Mouse (Mus musculus) kidney, embryonic 15.5 days (tissue): ENCODE measurements around the gene Lcat. TPM values are rescaled to one million over a fixed set of nuclear protein-coding genes. Genes with fewer than 3 reads are reported as not detected.
A peak's percentile ranks its signal among the peaks of the same experiment; 100 is the strongest.
"Not testable (repeated sequence)": the region's sequence is repeated elsewhere in the genome, so short reads cannot be mapped to it uniquely, and the experiment has no call there.

ENCODE experiments used
- ATAC-seq: fragments of 200-750 bp; cut with Nextera tagmentation; replicated peaks from 2 replicates; pipeline ENCODE4 v1.8.0; 2017; ENCODE audit warnings: moderate TSS enrichment; ENCODE audit not compliant: low FRiP score
- H3K27ac ChIP-seq: fragments of 300-500 bp; sonication (generic); 2 replicates; pipeline ENCODE4 v1.5.1; 2015; ENCODE audit warnings: mild to moderate bottlenecking, inconsistent platforms
- H3K27me3 ChIP-seq: fragments of 300-500 bp; sonication (generic); 2 replicates; pipeline ENCODE4 v1.6.1; 2015; ENCODE audit warnings: inconsistent platforms
- H3K36me3 ChIP-seq: fragments of 300-500 bp; sonication (generic); 2 replicates; pipeline ENCODE4 v1.6.1; 2015; ENCODE audit warnings: inconsistent platforms
- H3K4me1 ChIP-seq: fragments of 300-500 bp; sonication (generic); 2 replicates; pipeline ENCODE4 v1.6.1; 2015; ENCODE audit warnings: inconsistent platforms
- H3K4me2 ChIP-seq: fragments of 300-500 bp; sonication (generic); 2 replicates; pipeline ENCODE4 v1.6.1; 2015; ENCODE audit warnings: moderate library complexity, mild to moderate bottlenecking, inconsistent platforms
- H3K4me3 ChIP-seq: fragments of 300-500 bp; sonication (generic); replicated peaks from 2 replicates; pipeline ENCODE4 v1.5.1; 2015; ENCODE audit warnings: mild to moderate bottlenecking, inconsistent platforms
- H3K9ac ChIP-seq: fragments of 300-500 bp; sonication (generic); 2 replicates; pipeline ENCODE4 v1.6.1; 2015; ENCODE audit warnings: mild to moderate bottlenecking, inconsistent platforms
- H3K9me3 ChIP-seq: fragments of 300-500 bp; sonication (generic); replicated peaks from 2 replicates; pipeline ENCODE4 v1.6.1; 2016; ENCODE audit warnings: inconsistent platforms
- WGBS: fragments of 180-500 bp; shearing (Covaris S2); methylation state at CpG from one replicate; pipeline ENCODE4 v1.1.7; 2015; ENCODE audit warnings: mixed read lengths; 5-methylcytosine and 5-hydroxymethylcytosine counted together
- polyA plus RNA-seq: library from polyadenylated mRNA; unstranded; fragments of >200 nt; fragmentation: Nextera tagmentation; extraction: Ambion mirVana; gene quantifications from 2 replicates; pipeline ENCODE4 v1.2.1, GENCODE M21; 2015

Gene Lcat
- 1.3 and 2.8 TPM in 2 replicates for polyA plus RNA-seq

DNA sequence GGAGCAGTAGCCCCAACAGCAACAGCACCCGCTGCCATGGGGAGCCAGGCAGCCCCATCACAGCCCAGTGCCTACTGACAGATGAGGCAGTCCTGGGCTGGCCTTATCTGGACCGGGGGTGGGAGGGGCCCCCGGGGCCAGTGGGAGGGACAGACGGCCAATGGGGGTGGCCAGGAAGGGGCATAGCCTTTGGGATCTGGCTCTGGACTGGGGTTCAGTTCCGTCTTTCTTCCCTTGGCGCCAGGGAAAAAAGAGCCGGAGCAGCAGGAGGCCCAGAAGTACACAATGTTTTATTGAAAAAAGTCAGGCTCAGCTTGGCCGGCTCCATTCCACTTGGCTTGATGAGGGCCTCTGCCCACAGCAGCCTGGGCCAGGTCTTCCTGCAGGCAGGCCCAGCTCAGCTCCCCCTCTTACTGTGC is at the start of gene Lcat:
Lcat (minus strand) TSS at position 62 of the 419 bp plus-strand sequence.
- Histone ChIP-seq H3K27ac (no peak within 1 kb of the TSS), H3K4me3 (no peak within 1 kb of the TSS), H3K9ac (no peak within 1 kb of the TSS), H3K9me3 (no peaks in the 10 kb centered on the region), H3K4me1 (peaks cover 4% of the 10 kb centered on the region), H3K36me3 (peaks cover 64% of the 10 kb centered on the region), H3K4me2 (no peak within 1 kb of the TSS), H3K27me3 (no peaks in the 10 kb centered on the region)
- WGBS: 88% methylated on average over 8 of the region's 8 CpGs
- ATAC-seq: 0 out of 2 replicates have a peak, but pooled peaks have one; percentile 20

DNA sequence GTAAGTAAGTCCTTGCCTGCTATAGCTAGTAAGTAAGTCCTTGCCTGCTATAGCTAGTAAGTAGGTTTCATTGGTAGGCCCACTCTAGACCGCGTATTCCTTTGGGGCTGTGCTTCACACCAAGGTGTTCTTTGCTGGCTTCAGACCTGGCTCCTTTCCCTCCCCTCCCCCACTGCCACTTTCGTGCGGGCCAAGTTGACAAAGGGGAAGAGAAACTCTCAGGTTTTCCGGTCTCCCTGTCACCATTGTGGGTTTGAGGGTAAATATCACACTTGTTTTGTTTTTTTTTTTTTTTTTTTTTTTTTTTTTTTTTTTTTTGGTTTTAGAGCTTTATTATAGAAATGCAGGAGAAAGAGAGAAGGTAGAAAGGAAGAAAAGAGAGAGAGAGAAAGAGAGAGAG is 49.3 kb upstream of the Lcat start:
- H3K4me1 ChIP-seq: peaks cover 7% of the 10 kb centered on the region; the same call in 1 of the 2 replicates
- no peaks in the 10 kb centered on the region for H3K27me3 ChIP-seq
- no peaks in the 10 kb centered on the region for H3K36me3 ChIP-seq
- WGBS: 54% methylated on average over 5 of the region's 5 CpGs
- H3K9me3 ChIP-seq: no peaks in the 10 kb centered on the region
- H3K4me3 ChIP-seq: no peak overlapping the region
- no peak for ATAC-seq
- no peak overlapping the region for H3K9ac ChIP-seq
- no peak overlapping the region for H3K4me2 ChIP-seq
- H3K27ac ChIP-seq: no peak overlapping the region

GRCm38 (mm10) chr8:105991546-105991945 is 48.4 kb upstream of the Lcat start:
- no peaks in the 10 kb centered on the region for H3K36me3 ChIP-seq
- no peak overlapping the region for H3K27ac ChIP-seq
- H3K9ac ChIP-seq: no peak overlapping the region
- ATAC-seq: no peak
- H3K4me3 ChIP-seq: no peak overlapping the region
- H3K4me2 ChIP-seq: no peak overlapping the region
- 87% methylated on average over 2 of the region's 2 CpGs for WGBS
- no peaks in the 10 kb centered on the region for H3K9me3 ChIP-seq
- peaks cover 7% of the 10 kb centered on the region; the same call in 1 of the 2 replicates for H3K4me1 ChIP-seq
- H3K27me3 ChIP-seq: no peaks in the 10 kb centered on the region

GRCm38 (mm10) chr8:105990856-105991387 is 47.7 kb upstream of the Lcat start, which contains the start of gene Dus2:
TSS of gene Dus2 (plus strand) at chr8:105991337.
- H3K4me1 ChIP-seq: peaks cover 7% of the 10 kb centered on the region; the same call in 1 of the 2 replicates
- peak within 1 kb of the TSS; percentile 19; the same call in 1 of the 2 replicates for H3K4me3 ChIP-seq
- H3K9me3 ChIP-seq: no peaks in the 10 kb centered on the region
- peak; percentile 67; the same call in 1 of the 2 replicates for ATAC-seq
- peak within 1 kb of the TSS; percentile 26; the same call in 1 of the 2 replicates for H3K9ac ChIP-seq
- 8% methylated on average over 15 of the region's 15 CpGs for WGBS
- no peaks in the 10 kb centered on the region for H3K36me3 ChIP-seq
- H3K27ac ChIP-seq: no peak within 1 kb of the TSS
- peak within 1 kb of the TSS; percentile 45 for H3K4me2 ChIP-seq
- no peaks in the 10 kb centered on the region for H3K27me3 ChIP-seq

GRCm38 (mm10) chr8:105988546-105988945 is 45.4 kb upstream of the Lcat start:
- H3K9ac ChIP-seq: no peak overlapping the region
- H3K4me2 ChIP-seq: no peak overlapping the region
- ATAC-seq: no peak
- H3K4me3 ChIP-seq: no peak overlapping the region
- no peak overlapping the region for H3K27ac ChIP-seq
- 83% methylated on average over 11 of the region's 11 CpGs for WGBS
- H3K36me3 ChIP-seq: no peaks in the 10 kb centered on the region
- H3K27me3 ChIP-seq: no peaks in the 10 kb centered on the region
- H3K9me3 ChIP-seq: no peaks in the 10 kb centered on the region
- H3K4me1 ChIP-seq: peaks cover 7% of the 10 kb centered on the region; the same call in 1 of the 2 replicates

GRCm38 (mm10) chr8:105983406-105983805 is 40.2 kb upstream of the Lcat start:
- not testable (repeated sequence) for H3K36me3 ChIP-seq, H3K9ac ChIP-seq, H3K27me3 ChIP-seq, H3K4me2 ChIP-seq, H3K9me3 ChIP-seq, H3K27ac ChIP-seq, H3K4me3 ChIP-seq, H3K4me1 ChIP-seq, ATAC-seq
- WGBS: 79% methylated on average over 11 of the region's 11 CpGs

- Histone ChIP-seq H3K4me1 (no peaks in the 10 kb centered on the region), H3K4me2 (no peak overlapping the region), H3K4me3 (no peak overlapping the region), H3K27ac (no peak overlapping the region), H3K36me3 (no peaks in the 10 kb centered on the region), H3K27me3 (no peaks in the 10 kb centered on the region), H3K9me3 (no peaks in the 10 kb centered on the region), H3K9ac (no peak overlapping the region)
- WGBS: 91% methylated on average over 1 of the region's 1 CpGs
- ATAC-seq: no peak
These were observed 38.0 kb upstream of the Lcat start for GRCm38 (mm10) chr8:105981146-105981545.

- no peak for ATAC-seq
- Histone ChIP-seq H3K9me3 (no peaks in the 10 kb centered on the region), H3K36me3 (no peaks in the 10 kb centered on the region), H3K27me3 (no peaks in the 10 kb centered on the region), H3K4me1 (no peaks in the 10 kb centered on the region), H3K27ac (no peak within 1 kb of the TSS), H3K4me2 (no peak within 1 kb of the TSS), H3K4me3 (no peak within 1 kb of the TSS), H3K9ac (no peak within 1 kb of the TSS)
- WGBS: 94% methylated on average over 15 of the region's 15 CpGs
These were observed 36.1 kb upstream of the Lcat start, which contains the start of gene Dpep3 for GRCm38 (mm10) chr8:105979325-105979724. TSS of gene Dpep3 (minus strand) at chr8:105979429.

DNA sequence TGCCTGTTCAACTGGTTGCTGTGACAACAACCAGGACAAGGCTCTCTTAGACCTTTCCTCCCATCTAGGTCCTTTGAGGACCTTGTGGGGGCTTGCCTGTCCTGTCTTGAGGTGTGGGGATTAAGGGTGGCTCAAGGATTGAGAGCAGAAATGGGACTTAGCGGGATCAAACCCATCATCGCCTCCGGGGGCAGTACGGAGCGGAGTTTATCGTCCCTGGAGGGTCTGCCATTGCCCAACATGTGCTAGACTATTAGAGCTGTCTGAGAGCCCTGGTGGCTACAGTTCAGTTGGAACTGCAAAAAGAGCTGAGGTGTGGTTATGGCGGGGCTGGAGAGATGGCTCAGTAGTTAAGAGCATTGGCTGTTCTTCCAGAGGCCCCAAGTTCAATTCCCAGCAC is 32.2 kb upstream of the Lcat start:
- ATAC-seq: no peak
- 66% methylated on average over 7 of the region's 7 CpGs for WGBS
- H3K9ac ChIP-seq: no peak overlapping the region

GRCm38 (mm10) chr8:105971019-105971720 is 28.0 kb upstream of the Lcat start:
- Histone ChIP-seq H3K9ac (no peak overlapping the region), H3K4me2 (no peak overlapping the region), H3K27ac (no peak overlapping the region), H3K4me3 (no peak overlapping the region), H3K9me3 (no peaks in the 10 kb centered on the region), H3K36me3 (no peaks in the 10 kb centered on the region), H3K4me1 (peaks cover 12% of the 10 kb centered on the region), H3K27me3 (no peaks in the 10 kb centered on the region)
- ATAC-seq: no peak
- WGBS: 76% methylated on average over 8 of the region's 8 CpGs

More for the DNA sequence above, 32.2 kb upstream of the Lcat start:
- Histone ChIP-seq H3K4me1 (no peaks in the 10 kb centered on the region), H3K4me2 (no peak overlapping the region), H3K36me3 (no peaks in the 10 kb centered on the region), H3K9me3 (no peaks in the 10 kb centered on the region), H3K27me3 (no peaks in the 10 kb centered on the region), H3K27ac (no peak overlapping the region), H3K4me3 (no peak overlapping the region)

- H3K27ac ChIP-seq: no peak overlapping the region
- no peak for ATAC-seq
These were observed 26.2 kb upstream of the Lcat start for GRCm38 (mm10) chr8:105969367-105969766.

DNA sequence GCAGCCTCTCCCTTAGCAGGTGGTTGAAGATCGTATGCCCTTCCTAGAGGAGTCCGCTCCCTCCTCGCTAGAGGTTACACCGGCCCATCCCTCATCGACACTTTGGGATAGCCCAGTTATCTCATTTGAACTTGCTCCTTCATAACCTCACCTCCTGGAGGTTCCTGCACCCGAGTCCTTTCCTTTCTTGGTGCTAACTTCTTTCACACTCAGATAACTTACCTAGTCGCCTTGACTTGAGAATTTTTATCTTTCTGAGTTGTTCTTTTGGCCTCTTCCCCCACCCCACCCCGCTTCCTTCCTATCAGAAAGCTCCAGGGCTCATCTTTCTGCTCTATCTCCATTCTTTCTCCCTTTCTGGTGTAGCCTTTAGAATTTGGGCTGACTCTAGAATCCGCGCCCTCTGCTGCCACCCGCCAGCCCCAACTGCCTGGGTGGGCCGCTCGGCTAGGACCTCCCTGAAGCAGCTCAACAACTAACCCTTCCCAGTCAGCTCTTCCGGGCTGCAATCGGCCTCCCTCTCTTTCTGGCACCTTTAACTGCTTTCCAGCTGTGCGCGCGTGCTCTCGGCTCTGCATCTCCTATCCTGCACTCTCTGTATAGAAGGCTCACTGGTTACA is 23.6 kb upstream of the Lcat start:
- no peak overlapping the region for H3K9ac ChIP-seq
- H3K4me1 ChIP-seq: peaks cover 30% of the 10 kb centered on the region
- H3K4me2 ChIP-seq: peak overlapping the region; percentile 84
- 7% methylated on average over 19 of the region's 19 CpGs for WGBS
- H3K27ac ChIP-seq: peak overlapping the region; percentile 93
- H3K27me3 ChIP-seq: no peaks in the 10 kb centered on the region
- H3K9me3 ChIP-seq: no peaks in the 10 kb centered on the region
- peak; percentile 49 for ATAC-seq
- no peaks in the 10 kb centered on the region for H3K36me3 ChIP-seq
- peak overlapping the region; percentile 89 for H3K4me3 ChIP-seq

More at GRCm38 (mm10) chr8:105969367-105969766, 26.2 kb upstream of the Lcat start:
- WGBS: 74% methylated on average over 1 of the region's 1 CpGs
- Histone ChIP-seq H3K4me1 (peaks cover 25% of the 10 kb centered on the region), H3K36me3 (no peaks in the 10 kb centered on the region), H3K9ac (no peak overlapping the region), H3K27me3 (no peaks in the 10 kb centered on the region), H3K4me3 (no peak overlapping the region), H3K4me2 (no peak overlapping the region), H3K9me3 (no peaks in the 10 kb centered on the region)
